Mouse (Mus musculus) neural tube, embryonic 15.5 days (tissue): ENCODE data around the gene R3hdm1. TPM values are rescaled to one million over a fixed set of nuclear protein-coding genes. Genes with fewer than 3 reads are reported as not detected.

ENCODE experiments used
- ATAC-seq: fragments of 200-750 bp; cut with Nextera tagmentation; 2 replicates; pipeline ENCODE4 v1.8.0; 2017; ENCODE audit warnings: mild to moderate bottlenecking, moderate TSS enrichment, moderate library complexity; ENCODE audit not compliant: low FRiP score
- H3K27ac ChIP-seq: fragments of 300-500 bp; sonication (generic); replicated peaks from 2 replicates; pipeline ENCODE4 v1.5.1; 2015; ENCODE audit warnings: mild to moderate bottlenecking, inconsistent platforms
- H3K27me3 ChIP-seq: fragments of 300-500 bp; sonication (generic); replicated peaks from 2 replicates; pipeline ENCODE4 v1.6.1; 2015; ENCODE audit warnings: inconsistent platforms
- H3K36me3 ChIP-seq: fragments of 300-500 bp; sonication (generic); 2 replicates; pipeline ENCODE4 v1.6.1; 2015; ENCODE audit warnings: inconsistent platforms
- H3K4me1 ChIP-seq: fragments of 300-500 bp; sonication (generic); 2 replicates; pipeline ENCODE4 v1.6.1; 2015; ENCODE audit warnings: inconsistent platforms
- H3K4me2 ChIP-seq: fragments of 300-500 bp; sonication (generic); 2 replicates; pipeline ENCODE4 v1.6.1; 2015; ENCODE audit warnings: inconsistent platforms, mild to moderate bottlenecking, moderate library complexity
- H3K4me3 ChIP-seq: fragments of 300-500 bp; sonication (generic); replicated peaks from 2 replicates; pipeline ENCODE4 v1.5.1; 2015; ENCODE audit warnings: mild to moderate bottlenecking, inconsistent platforms
- H3K9ac ChIP-seq: fragments of 300-500 bp; sonication (generic); replicated peaks from 2 replicates; pipeline ENCODE4 v1.6.1; 2015; ENCODE audit warnings: mild to moderate bottlenecking, inconsistent platforms
- H3K9me3 ChIP-seq: fragments of 300-500 bp; sonication (generic); replicated peaks from 2 replicates; pipeline ENCODE4 v1.6.1; 2016; ENCODE audit warnings: inconsistent platforms
- WGBS: fragments of 180-500 bp; shearing (Covaris S2); methylation state at CpG from one replicate; pipeline ENCODE4 v1.1.7; 2015; ENCODE audit warnings: mixed read lengths; 5-methylcytosine and 5-hydroxymethylcytosine counted together
- polyA plus RNA-seq: library from polyadenylated mRNA; unstranded; fragments of >200 nt; fragmentation: Nextera tagmentation; extraction: Ambion mirVana; gene quantifications from 2 replicates; pipeline ENCODE4 v1.2.1, GENCODE M21; 2015

The R3hdm1 gene
- polyA plus RNA-seq, 1 experiment from 2014 or later = 78.7 TPM

DNA sequence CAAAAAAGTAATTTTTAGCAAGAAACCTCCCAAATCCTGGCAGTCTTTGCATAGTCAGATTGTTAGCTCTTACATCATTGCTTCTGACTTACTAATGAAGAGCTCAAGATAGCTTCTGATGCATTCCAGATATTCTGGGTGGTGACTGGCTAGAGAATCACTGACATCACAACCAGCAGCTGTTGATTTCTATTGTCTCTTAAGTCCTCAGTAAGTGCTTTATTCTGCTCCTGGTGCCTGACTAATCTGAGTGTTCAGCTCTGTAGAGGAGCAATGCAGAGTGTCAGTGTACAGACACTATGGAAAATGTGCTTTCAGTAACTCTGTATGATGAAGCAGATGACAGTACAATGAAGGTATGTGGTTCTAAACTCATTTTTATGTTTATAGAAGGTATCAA lies 38.6 kb downstream of the R3hdm1 start:
- Histone ChIP-seq H3K4me2 (no peak overlapping the region), H3K36me3 (no peaks in the 10 kb centered on the region), H3K4me1 (no peaks in the 10 kb centered on the region), H3K9ac (no peak overlapping the region), H3K9me3 (no peaks in the 10 kb centered on the region), H3K27me3 (no peaks in the 10 kb centered on the region), H3K4me3 (no peak overlapping the region), H3K27ac (no peak overlapping the region)
- no peak for ATAC-seq

DNA sequence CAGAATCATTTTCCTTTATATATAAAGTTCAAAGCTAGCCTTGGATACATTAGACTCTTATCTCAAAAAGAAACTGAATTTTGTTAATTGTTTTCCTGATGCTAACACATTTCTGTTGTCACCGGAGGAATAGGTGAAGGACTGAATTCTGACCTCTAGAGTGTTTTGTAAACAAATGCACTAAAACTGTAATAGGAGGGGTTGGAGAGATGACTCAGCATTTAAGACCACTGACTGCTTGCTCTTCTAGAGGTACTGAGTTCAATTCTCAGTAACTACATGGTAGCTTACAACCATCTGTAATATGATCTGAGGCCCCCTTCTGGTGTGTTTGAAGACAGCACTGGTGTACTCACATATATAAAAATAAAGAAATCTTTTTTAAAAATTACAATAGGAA lies 63.9 kb downstream of the R3hdm1 start:
- Histone ChIP-seq H3K4me3 (no peak overlapping the region), H3K4me1 (no peaks in the 10 kb centered on the region), H3K4me2 (no peak overlapping the region), H3K27ac (no peak overlapping the region), H3K9me3 (no peaks in the 10 kb centered on the region), H3K36me3 (no peaks in the 10 kb centered on the region), H3K9ac (no peak overlapping the region), H3K27me3 (no peaks in the 10 kb centered on the region)
- 90% methylated on average over 1 of the region's 1 CpGs for WGBS
- ATAC-seq = no peak

DNA sequence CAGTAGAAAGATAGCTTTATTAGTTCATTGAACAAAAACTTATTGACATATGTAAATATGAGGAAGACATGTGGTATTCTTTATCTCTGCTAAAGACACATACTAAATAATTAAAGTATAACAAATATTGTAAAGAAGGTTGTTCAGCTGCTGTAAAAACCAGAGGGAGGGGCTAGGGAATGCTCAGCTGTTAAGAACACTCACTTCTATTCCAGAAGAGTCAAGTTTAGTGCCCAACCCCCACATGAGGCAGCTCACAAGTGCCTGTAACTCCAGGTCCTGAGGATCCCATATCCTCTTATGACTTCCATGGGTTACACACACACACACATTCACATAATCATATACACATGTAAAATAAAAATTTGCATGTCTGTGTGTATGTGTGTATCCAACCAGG lies 67.0 kb downstream of the R3hdm1 start:
- Histone ChIP-seq H3K4me1 (no peaks in the 10 kb centered on the region), H3K27me3 (no peaks in the 10 kb centered on the region), H3K36me3 (peaks cover 2% of the 10 kb centered on the region; the same call in 1 of the 2 replicates), H3K27ac (no peak overlapping the region), H3K9ac (no peak overlapping the region), H3K9me3 (no peaks in the 10 kb centered on the region), H3K4me2 (no peak overlapping the region), H3K4me3 (no peak overlapping the region)
- ATAC-seq = no peak

DNA sequence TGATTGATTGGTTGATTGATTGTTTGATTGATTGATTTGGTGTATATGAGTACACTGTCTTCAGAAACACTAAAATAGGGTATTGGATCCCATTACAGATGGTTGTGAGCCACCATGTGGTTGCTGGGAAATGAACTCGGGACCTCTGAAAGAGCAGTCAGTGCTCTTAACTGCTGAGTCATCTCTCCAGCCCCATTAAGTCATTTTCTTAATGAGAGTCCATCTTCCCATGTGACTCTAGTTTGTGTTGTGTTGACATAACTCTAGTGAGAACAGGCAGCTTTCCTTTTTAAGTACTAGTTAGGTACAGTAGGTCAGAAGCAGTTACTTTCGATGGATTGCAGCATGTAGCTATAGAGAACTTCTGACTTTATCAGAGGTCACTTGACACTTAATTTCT lies 88.3 kb downstream of the R3hdm1 start:
- Histone ChIP-seq H3K4me3 (no peak overlapping the region), H3K27ac (no peak overlapping the region), H3K9me3 (no peaks in the 10 kb centered on the region), H3K27me3 (no peaks in the 10 kb centered on the region), H3K9ac (no peak overlapping the region), H3K4me1 (no peaks in the 10 kb centered on the region), H3K36me3 (peaks cover 27% of the 10 kb centered on the region), H3K4me2 (no peak overlapping the region)
- WGBS = 69% methylated on average over 2 of the region's 2 CpGs
- no peak for ATAC-seq

DNA sequence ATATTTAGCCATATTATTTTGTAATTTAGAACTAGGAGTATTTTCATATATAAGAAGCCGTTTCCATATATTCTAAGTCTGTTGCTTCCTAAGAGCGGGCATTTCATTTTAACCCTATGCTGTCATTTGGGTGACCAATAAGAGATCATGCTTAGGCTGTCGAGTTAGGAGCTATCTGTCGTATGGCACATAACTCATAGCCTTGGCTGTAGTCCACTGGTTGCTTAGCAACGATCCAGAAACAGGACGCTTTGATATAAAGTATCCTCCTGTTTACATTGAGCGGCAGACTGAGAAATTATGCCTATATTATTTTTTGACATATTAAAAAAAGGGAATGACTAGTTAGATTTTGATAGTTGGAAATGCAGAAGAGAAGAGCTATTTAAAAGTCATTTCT lies 89.3 kb downstream of the R3hdm1 start:
- H3K9ac ChIP-seq = no peak overlapping the region
- H3K27ac ChIP-seq = no peak overlapping the region

DNA sequence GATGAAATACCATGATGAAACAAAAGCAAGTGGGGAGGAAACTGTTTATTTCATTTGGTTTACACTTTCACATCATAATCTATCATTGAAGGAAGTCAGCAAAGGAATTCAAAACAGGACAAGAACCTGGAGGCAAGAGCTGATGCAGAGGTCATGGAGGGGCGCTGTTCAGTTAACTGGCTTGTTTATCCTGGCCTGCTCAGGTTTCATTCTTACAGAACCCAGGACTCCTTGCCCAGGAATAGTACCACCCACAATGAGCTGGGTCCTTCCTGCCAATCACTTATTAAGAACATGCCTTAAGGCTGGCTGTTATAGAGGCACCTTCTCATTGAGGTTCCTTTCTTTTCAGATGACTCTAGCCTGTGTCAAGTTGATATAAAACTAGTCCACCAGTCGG lies 90.9 kb downstream of the R3hdm1 start:
- no peak overlapping the region for H3K27ac ChIP-seq
- H3K36me3 ChIP-seq = peaks cover 28% of the 10 kb centered on the region
- 91% methylated on average over 2 of the region's 2 CpGs for WGBS
- no peaks in the 10 kb centered on the region for H3K9me3 ChIP-seq
- no peaks in the 10 kb centered on the region for H3K27me3 ChIP-seq
- H3K4me3 ChIP-seq = no peak overlapping the region
- no peak overlapping the region for H3K4me2 ChIP-seq
- no peaks in the 10 kb centered on the region for H3K4me1 ChIP-seq
- H3K9ac ChIP-seq = no peak overlapping the region
- no peak for ATAC-seq

More for the DNA sequence above, 89.3 kb downstream of the R3hdm1 start:
- no peaks in the 10 kb centered on the region for H3K4me1 ChIP-seq
- H3K27me3 ChIP-seq = no peaks in the 10 kb centered on the region
- no peak overlapping the region for H3K4me2 ChIP-seq
- 75% methylated on average over 7 of the region's 7 CpGs for WGBS
- H3K36me3 ChIP-seq = peaks cover 22% of the 10 kb centered on the region
- H3K4me3 ChIP-seq = no peak overlapping the region
- H3K9me3 ChIP-seq = no peaks in the 10 kb centered on the region
- no peak for ATAC-seq

DNA sequence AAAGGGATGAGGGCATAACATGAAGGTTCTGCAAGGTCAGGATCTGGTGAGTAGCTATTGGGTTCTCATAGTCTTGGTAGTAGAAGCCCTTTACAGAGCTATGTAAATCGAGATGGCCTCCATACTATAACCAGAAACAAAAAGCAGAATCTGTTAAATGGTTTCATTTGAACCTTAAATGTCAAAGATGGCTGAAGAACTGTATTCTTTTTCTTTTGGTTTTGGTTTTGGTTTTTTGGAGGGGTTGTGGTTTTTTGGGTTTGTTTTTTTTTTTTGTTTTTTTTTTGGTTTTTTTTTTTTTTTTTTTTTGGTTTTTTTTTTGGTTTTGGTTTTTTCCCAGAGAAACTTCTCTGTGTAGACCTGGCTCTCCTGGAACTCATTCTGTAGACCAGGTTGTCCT lies 94.3 kb downstream of the R3hdm1 start:
- no peak overlapping the region for H3K9ac ChIP-seq
- H3K27me3 ChIP-seq = no peaks in the 10 kb centered on the region
- WGBS = 100% methylated on average over 1 of the region's 1 CpGs
- ATAC-seq = no peak
- no peak overlapping the region for H3K4me3 ChIP-seq
- H3K27ac ChIP-seq = no peak overlapping the region
- H3K4me1 ChIP-seq = no peaks in the 10 kb centered on the region
- H3K4me2 ChIP-seq = no peak overlapping the region
- peaks cover 33% of the 10 kb centered on the region for H3K36me3 ChIP-seq
- no peaks in the 10 kb centered on the region for H3K9me3 ChIP-seq

DNA sequence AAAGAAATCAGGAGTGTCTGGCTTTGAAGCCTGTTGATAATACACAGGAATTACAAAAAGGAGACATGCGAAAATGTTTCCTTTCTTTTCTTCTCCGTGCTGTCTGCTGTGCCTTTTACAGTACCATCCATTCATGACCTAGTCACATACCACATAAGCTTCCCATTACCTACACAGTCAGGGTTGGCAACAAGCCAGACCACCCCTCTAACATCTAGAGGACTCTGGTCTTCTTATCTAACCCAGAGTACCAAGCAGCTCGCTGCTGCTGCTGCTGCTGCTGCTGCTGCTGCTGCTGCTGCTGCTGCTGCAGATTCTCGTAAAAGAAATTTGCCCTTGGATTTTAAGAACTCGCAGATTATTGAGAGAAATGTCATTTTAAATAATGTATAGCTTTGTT lies 110.2 kb downstream of the R3hdm1 start:
- no peaks in the 10 kb centered on the region for H3K27me3 ChIP-seq
- H3K36me3 ChIP-seq = peaks cover 46% of the 10 kb centered on the region
- H3K9ac ChIP-seq = no peak overlapping the region
- H3K27ac ChIP-seq = no peak overlapping the region
- H3K4me3 ChIP-seq = no peak overlapping the region
- no peak overlapping the region for H3K4me2 ChIP-seq
- WGBS = 85% methylated on average over 5 of the region's 5 CpGs
- ATAC-seq = no peak
- H3K4me1 ChIP-seq = no peaks in the 10 kb centered on the region
- H3K9me3 ChIP-seq = no peaks in the 10 kb centered on the region

DNA sequence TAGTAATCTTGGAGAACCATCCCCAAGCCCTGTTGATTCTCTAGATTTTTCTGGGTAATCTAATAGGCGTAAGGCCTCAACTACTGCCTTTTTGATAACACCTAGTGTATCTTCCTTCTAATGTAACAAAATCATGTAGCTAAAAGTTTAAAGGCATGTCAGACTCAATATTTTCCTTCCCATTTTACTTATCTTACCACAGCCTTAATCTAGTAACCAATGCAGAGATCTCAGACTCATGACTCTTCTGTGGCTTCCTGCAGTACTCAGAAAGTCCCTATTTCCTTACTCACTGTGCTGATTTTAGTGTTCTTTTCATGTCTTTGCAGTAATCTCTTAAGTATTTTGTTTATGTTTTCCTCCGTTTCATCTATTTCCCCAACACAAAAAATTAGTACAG lies 118.8 kb downstream of the R3hdm1 start:
- no peaks in the 10 kb centered on the region for H3K27me3 ChIP-seq
- no peak overlapping the region for H3K4me2 ChIP-seq
- WGBS = 98% methylated on average over 2 of the region's 2 CpGs
- no peaks in the 10 kb centered on the region for H3K4me1 ChIP-seq
- no peak for ATAC-seq
- peaks cover 32% of the 10 kb centered on the region for H3K36me3 ChIP-seq
- no peak overlapping the region for H3K27ac ChIP-seq
- no peaks in the 10 kb centered on the region for H3K9me3 ChIP-seq
- no peak overlapping the region for H3K9ac ChIP-seq
- H3K4me3 ChIP-seq = no peak overlapping the region

DNA sequence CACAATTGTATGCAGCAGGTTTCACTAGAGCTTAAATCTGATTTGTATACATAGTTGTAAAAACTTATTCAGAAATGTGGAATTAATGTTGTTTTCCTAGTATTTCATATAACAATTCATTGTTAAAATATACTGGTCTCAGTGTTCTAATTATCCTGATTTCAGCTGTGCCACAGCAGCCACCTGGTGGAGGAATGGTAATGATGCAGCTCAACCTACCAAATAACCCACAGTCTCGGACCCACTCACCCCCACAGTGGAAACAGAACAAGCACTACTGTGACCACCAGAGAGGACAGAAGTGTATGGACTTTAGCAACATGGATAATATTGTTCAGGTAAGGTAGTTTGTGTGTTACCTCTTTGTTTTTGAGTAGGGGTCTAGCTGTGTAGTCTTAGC lies 120.2 kb downstream of the R3hdm1 start:
- H3K36me3 ChIP-seq = peaks cover 30% of the 10 kb centered on the region
- H3K4me3 ChIP-seq = no peak overlapping the region
- H3K4me2 ChIP-seq = no peak overlapping the region
- no peak overlapping the region for H3K9ac ChIP-seq
- H3K4me1 ChIP-seq = no peaks in the 10 kb centered on the region
- H3K27me3 ChIP-seq = no peaks in the 10 kb centered on the region
- 78% methylated on average over 1 of the region's 1 CpGs for WGBS
- H3K9me3 ChIP-seq = no peaks in the 10 kb centered on the region
- H3K27ac ChIP-seq = no peak overlapping the region
- ATAC-seq = no peak

DNA sequence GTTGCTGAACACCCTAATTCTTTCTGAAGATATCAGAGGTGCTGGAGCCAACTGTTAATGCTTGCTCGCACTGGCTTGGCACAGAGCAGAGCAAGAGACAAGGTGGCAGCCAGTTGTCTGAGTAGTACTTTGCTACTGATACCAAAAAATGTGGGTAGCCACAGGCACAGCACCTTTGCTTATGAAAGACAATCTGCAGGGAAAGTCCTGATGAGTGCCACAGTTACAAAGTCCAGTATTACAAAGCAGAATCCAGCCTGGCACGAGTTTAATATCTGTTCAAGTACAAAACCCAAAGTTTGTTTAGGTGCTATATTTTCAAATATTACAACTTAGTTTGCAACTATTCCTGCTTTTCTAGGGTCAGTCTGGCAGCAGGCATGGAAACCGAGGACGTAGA lies 132.1 kb downstream of the R3hdm1 start:
- peaks cover 58% of the 10 kb centered on the region for H3K36me3 ChIP-seq

DNA sequence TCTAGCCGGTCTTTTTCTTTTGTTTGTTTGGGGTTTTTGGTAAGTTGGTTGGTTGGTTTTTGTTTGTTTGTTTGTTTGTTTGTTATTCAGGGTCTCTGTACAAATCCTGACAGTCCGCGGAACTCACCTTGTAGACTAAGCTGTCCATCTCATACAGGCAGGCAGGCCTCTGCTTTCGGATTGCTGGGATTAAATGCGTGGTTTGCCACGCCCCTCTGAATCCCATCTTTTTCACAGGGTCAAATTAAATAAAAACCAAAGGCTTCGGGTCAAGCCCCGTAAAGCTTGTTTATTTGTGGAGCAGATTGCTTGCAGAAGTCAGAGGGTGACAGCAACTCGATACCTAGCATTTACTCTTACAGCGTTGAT lies 140.5 kb downstream of the R3hdm1 start, which contains the start of gene Ubxn4:
Ubxn4 (plus strand) TSS at position 338 of the 369 bp plus-strand sequence.
- Histone ChIP-seq H3K27ac (peak within 1 kb of the TSS; percentile 89), H3K9ac (peak within 1 kb of the TSS; percentile 77), H3K4me1 (peaks cover 21% of the 10 kb centered on the region), H3K4me3 (peak within 1 kb of the TSS; percentile 70), H3K36me3 (peaks cover 3% of the 10 kb centered on the region; the same call in 1 of the 2 replicates), H3K9me3 (no peaks in the 10 kb centered on the region), H3K27me3 (no peaks in the 10 kb centered on the region), H3K4me2 (peak within 1 kb of the TSS; percentile 89)
- 11% methylated on average over 10 of the region's 10 CpGs for WGBS
- ATAC-seq = peak; percentile 32

More for the DNA sequence above, 132.1 kb downstream of the R3hdm1 start:
- H3K4me1 ChIP-seq = no peaks in the 10 kb centered on the region
- no peak overlapping the region for H3K9ac ChIP-seq
- H3K9me3 ChIP-seq = no peaks in the 10 kb centered on the region
- H3K27me3 ChIP-seq = no peaks in the 10 kb centered on the region
- no peak overlapping the region for H3K4me3 ChIP-seq
- WGBS = 98% methylated on average over 4 of the region's 4 CpGs
- ATAC-seq = no peak
- no peak overlapping the region for H3K4me2 ChIP-seq
- H3K27ac ChIP-seq = no peak overlapping the region
